Mouse (Mus musculus): ENCODE results near the gene Gm37240.
"Not testable (repeated sequence)": the region's sequence is repeated elsewhere in the genome, so short reads cannot be mapped to it uniquely, and the experiment has no call there.

Gm37240 gene

DNA sequence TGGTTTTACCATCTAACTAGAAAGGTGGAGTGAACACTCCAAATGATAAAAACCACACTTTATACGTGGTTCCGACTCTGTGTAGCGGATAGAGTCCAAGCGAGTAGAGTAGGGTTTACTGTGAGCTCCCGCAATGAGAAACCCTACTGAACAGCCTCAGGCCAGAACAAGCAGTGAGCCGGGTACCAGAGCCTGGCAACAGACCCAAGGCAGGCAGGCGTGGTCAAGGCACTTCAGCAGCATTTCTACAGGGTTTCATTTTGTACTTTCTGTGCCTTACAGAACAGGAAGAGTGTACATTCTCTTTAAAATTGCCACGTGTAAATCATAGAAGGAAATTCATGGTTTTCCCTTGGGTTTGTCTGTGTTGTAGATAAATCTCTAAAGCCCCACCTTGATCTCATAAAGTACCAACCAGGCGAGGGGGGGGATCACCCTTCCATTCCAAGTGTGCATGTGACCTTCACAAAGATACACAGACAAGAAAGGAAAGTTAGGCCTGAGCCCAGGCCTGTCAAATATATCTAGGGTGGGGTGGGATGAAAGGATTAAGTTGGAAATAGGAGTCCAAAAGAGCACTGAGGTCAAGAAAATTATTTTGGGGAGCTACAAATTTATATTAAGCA lies 1285.3 kb downstream of the Gm37240 start:
- in situ Hi-C loops (cut with MboI; ENCODE audit: low sequenced_read_pairs) = no loop called here

DNA sequence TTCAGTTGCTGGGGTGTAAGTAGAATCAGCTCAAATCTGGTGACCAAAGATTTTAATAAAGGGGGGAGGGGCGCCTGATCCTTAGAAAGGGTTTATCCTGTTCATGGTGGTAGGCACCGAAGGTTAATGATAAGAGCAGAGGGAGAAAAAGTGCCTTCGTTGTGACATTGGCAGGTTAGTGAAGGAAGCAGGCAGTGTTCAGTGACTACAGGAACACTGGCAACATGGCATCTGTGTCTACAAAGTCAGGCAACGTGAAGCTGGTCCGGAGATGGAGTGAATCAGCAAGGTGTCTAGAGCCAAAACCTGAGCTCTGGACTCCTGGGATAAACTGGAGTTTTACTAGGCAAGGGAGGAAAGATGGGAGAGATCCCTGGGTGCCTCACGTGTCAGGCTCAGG lies 1288.6 kb downstream of the Gm37240 start:
- in situ Hi-C loops (cut with MboI; ENCODE audit: low sequenced_read_pairs) = no loop called here

DNA sequence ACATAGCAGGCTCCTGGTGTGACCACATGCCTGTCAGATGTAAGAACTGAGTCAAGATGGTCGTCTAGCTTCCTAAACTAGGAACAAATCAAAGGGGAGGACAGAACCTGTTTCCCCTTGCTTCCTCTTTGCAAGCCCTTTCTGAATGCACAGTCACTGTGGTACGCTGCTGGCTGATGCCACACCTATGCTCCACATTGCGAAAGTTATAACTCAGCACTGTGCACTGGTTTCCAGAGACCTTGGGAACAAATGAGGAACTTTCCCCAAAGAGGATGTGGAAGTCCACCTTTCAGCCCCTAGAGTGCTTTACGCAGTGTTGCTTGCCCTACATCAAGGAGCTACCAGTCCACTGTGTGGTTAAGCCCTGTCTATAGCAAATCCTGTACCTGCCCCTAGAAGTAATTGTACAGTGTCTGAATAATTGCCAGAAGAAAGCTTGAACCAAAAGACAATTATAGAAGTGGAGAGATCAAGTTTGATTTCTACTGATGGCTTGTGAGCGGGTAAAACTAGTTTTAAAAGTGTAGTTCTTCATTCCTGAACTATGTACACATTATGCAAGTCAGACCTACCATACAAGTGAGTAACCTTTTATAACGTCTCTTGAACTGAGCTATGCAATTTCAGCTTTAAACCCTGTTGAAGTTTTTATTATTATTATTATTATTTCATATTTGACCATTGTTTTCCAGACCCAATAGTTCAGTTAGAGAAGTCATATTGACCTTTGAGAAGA lies 1289.2 kb downstream of the Gm37240 start:
- in situ Hi-C loops (cut with MboI; ENCODE audit: low sequenced_read_pairs) = no loop called here

DNA sequence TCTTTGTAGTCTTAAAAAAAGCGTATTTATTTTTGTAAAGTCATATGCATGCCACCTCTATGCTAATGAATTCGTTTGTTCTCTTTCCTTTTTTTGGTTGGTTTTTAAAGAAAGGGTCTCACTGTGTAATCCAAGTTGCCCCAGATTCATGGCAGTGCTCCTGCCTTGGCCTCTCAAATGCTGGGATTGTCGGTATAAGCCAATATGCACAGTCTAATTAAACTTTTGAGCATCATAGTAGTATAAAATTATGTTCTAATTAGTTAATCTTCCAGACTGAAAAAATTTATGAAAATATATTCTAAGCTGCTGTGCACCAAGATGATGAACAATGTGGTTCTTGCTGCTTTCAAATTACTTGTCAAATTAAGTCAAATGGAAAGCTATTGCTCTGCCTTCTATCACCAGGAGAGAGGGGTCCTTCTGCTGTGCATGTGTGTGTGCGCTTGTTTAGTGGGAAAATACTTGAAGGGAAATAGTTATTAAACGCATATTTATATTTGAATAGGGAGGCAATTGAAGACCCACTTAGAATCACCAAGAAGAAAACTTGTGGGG lies 1291.6 kb downstream of the Gm37240 start:
- in situ Hi-C loops (cut with MboI; ENCODE audit: low sequenced_read_pairs) = no loop called here

DNA sequence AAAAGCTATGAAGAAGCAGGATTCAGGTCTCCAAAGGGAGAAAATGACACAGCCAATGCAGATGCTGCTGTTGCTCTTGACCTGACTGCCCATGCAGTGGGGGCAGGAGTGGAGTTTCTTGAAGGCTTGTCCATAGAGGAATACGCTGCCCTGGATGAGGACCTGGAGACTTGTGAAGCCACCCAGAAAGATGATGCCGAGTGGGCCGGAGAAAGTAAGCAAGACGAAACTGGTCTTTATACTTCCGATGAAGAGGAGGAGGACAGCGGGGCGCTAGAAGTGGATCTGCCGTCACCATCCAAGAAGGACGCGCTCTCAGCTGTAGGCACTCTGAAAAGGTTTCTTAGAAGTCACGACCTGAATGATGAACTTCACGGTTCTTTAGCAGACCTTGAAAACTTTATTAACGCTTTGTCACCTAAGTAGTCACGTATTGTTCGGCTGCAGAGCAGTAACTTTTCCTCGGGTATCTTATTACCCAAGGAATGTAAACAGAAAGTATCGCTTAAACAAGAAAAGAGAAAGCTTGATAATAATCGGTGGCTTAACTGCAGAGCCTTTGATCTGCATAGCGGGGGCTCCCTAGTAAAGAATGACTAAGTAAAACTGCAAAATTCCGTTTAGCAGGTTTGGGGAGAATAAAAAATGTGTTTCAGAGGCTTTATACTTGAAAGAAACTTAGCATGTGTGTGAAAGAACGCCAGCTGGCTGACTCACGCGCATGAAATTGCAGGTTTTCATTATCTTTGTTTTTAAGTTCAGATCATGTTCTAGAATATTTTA lies 1292.2 kb downstream of the Gm37240 start:
- in situ Hi-C loops (cut with MboI; ENCODE audit: low sequenced_read_pairs) = no loop called here

DNA sequence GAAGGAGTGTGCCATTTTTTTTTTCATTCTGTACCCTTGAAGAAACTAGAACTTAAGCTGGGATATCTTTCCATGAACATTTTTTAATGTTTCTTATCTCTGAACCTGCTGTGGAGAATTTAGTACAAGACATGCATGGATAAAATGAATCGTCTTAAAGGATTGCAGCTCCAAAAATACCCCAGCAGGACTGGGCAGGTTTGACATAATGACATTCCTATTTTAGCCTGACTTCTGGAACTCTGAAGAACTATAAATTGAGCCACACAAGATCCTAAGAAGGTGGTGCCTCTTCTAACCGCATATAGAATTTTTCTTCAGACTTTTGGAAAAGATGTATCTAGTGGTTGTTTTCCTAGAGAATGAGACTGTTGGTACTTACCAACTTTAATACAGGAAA lies 1294.0 kb downstream of the Gm37240 start, which contains the start of gene Tigd4:
TSS of gene Tigd4 (plus strand) at position 301 of the 400 bp plus-strand sequence.
- in situ Hi-C loops (cut with MboI; ENCODE audit: low sequenced_read_pairs) = no loop called here

DNA sequence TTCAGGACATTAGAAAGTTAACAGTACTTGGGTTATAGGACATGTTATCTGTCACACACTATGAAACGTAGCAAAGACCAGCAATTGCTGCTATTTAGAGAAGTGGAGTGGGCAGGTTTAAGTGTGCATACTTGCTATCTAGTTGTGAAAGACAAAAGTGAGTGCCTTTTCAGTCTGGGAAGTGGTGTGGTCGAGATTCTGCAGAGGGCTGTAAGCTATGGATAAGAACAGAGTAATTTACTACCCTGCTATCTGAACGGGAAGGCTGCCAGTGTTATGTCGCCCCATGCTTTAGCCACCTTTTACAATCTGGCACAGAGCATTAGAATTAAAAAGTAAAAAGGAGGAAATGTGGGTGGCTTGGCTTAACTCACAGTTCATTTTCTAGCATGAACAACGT lies 1300.6 kb downstream of the Gm37240 start:
- in situ Hi-C loops (cut with MboI; ENCODE audit: low sequenced_read_pairs) = no loop called here

DNA sequence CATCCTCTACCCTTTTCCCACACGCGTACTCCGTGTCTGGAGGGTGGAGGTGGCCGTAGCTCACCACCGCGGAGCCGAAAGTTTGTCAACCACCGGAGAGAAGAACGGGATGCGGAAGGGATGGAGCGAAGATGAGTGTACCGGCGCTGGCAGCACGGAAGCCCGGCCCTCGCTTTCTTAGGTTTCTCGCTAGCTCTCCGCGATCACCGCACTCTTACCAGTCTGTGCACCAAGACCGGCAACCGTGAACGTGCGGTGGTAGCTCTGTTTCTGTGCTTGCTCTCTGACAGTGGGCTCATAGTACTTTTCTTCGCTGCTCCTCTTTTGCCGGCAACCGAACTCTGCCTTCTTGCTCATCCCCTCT lies 1304.4 kb downstream of the Gm37240 start:
- in situ Hi-C loops (cut with MboI; ENCODE audit: low sequenced_read_pairs) = no loop called here

DNA sequence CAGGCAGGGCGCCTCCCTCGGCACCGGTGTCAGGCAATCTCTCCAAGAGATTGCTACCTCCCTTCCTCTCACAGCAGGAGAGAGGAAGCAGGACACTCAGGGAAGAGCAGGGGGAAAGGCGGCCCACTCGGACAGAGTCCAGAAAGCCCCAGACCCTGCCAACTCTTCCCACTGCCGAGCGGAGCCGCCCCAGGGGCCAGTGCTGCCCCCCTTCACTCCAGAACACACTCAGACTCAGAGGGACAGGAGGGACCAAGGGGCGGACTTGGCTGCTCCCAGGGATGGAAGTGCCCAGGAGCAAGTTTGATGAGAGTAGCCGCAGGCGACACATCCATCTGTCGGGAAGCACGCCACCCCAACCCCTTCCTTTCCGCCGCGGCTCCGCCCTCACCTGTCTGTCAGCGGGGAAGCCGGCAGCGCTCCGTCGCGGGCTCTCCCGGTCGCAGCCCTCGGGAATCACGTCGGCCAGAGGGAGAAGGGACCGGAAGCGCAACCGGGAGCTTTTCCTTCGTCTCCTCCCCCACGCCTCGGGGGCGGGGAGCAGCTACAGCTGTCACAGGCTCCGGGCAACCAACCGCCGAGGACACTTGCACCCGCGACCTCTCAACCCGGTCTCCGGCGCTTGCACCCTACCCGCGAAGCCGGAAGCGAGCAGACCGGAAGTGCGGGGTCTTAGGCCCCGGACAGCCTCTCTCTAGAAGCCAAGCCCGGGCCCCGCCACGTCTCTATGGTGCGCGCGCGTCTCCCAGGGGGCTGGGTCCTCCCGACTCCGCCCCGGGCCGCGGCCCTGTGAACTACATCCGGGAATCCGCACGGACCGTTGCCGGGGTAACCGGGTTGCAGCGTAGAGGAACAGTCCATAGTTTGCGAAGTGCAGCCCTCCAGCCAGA lies 1305.0 kb downstream of the Gm37240 start, which contains the start of gene Arfip1:
TSS of gene Arfip1 (minus strand) at position 603 of the 890 bp plus-strand sequence.
- in situ Hi-C loops (cut with MboI; ENCODE audit: low sequenced_read_pairs) = no loop called here

DNA sequence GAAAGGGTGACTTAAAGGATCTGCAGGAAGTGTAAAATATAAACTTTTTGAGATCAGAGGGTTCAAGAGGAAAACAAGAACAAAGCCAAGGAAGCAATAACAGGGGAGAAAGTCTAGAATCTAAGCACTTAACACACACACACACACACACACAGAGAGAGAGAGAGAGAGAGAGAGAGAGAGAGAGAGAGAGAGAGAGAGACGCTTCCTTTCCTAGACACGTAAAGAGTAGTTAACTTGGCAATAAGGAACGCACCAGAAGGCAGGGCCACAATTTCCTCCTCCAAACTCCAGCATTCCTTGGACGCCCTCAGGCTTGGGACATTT lies 1305.7 kb downstream of the Gm37240 start:
- in situ Hi-C loops (cut with MboI; ENCODE audit: low sequenced_read_pairs) = no loop called here

DNA sequence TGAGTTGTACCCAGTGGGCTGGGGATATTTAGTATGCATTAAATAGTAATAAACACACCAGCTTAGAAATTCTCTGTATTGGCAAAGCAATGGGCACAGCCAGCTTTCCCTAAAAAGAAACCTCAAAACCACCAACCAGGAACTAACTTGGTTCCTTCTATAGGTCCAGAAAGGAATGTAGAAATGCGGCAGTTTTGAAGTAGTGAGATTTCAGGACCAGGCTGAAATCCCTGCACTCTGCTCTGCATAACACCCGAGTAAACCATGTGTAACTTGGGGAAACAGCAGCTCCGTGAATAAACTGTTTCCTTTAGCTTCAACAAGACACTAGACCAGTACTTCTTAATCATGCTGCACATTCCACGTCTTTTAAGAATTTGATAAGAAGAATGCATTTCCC lies 1306.6 kb downstream of the Gm37240 start:
- in situ Hi-C loops (cut with MboI; ENCODE audit: low sequenced_read_pairs) = no loop called here

DNA sequence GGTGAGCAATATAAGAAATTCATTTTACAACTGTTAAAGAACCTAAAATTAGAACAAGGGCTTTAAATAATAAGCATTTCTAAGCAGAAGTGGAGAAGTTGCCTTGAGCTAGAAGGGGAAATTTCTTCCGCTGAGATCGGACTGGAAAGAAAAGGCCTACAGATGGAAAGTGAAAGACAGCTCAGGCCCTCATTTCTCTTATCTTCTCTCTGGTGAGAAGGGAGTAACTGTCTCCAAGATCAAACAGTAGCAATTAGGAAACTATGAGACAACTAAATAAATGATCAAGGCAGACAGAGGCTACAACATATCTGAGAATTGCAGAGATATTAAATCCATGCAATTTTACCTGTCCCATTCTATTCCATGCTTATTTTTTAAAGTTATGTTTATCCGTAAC lies 1316.8 kb downstream of the Gm37240 start:
- in situ Hi-C loops (cut with MboI; ENCODE audit: low sequenced_read_pairs) = no loop called here

DNA sequence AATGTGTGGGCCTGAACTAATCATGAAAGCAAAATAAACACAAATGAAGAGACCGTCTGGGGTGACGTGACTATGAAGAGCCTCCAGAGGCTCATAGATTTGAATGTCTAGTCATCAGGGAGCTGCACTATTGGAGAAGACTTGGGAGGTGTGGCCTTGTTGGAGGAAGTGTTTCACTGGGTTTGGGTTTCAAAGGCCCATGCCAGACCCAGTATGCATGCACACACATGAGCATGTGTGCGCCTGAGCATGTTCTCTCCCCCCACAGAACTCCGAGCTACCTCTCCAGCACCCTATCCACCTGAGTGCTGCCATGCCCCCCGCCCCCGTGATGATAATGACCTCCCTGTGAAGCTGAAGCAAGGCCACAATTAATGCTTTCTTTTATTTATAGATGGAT lies 1317.7 kb downstream of the Gm37240 start:
- in situ Hi-C loops (cut with MboI; ENCODE audit: low sequenced_read_pairs) = no loop called here

DNA sequence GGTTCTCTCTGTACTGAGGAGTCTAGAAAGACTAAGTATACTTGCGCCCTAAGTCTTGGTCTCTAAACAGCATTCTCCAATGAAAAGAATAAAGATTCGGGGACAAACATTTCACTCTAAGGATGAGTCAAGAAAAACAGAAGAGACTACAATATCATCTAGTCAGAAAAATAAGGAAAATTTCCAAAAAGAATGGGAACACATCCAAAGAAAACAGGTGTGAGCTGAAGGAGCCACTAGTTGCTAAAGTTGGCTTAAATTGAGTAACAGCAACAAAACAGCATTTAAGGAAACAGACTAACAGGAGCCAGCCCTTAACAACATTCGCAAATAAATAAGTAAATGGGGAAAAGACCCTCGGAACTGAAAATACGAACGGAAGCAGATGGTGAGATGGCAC lies 1318.8 kb downstream of the Gm37240 start:
- in situ Hi-C loops (cut with MboI; ENCODE audit: low sequenced_read_pairs) = no loop called here

DNA sequence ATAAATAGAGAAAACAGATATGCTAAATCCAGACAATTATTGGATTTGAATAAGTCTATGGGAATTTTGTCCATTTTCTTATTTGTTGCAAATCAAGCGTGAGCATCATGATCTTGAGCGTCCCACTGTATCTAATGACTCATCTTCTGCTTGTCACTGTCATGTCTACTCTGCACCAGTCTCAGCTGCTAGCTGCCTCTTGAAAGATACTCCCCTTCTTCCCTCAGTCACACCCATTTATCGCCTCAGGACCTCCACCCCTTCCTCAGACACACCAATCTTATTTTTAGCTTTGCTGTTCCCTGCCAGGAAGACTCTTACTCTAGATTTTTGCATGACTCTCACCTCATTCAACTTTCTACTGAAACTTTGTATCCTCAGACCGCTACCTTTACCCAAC lies 1323.9 kb downstream of the Gm37240 start:
- in situ Hi-C loops (cut with MboI; ENCODE audit: low sequenced_read_pairs) = no loop called here

DNA sequence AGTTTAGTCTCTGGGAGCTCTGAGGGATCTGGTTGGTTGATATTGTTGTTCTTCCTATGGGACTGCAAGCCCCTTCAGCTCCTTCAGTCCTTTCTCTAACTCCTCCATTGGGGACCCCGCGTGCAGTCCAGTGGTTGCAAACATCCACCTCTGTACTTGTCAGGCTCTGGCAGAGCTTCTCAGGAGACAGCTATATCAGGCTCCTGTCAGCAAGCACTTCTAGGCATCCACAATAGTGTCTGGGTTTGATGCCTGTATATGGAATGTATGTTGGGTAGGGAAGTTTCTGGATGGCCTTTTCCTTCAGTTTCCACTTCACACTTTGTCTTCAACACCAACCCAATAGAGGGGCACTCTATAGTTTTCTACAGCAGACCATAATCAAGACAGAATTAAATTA lies 1324.4 kb downstream of the Gm37240 start:
- in situ Hi-C loops (cut with MboI; ENCODE audit: low sequenced_read_pairs) = not testable (repeated sequence)

DNA sequence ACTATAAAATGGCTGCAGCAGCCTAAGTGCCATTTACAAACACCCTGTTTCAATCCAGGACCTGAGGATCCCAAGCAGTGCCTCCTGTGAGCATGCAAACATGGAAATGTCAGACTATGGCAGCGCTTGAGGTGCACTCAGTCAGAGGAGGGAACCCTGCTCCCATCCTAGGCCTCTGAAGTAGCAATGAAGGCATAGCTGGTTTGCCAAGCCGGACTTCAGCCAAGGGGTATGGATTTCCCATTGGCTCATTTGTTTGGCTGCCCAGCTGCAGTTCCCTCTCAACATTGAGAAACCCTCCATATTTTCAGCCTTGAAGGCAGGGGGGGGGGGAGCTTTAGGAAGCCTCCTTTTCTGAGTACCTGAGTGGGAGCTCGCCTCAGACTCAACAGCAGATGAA lies 1329.0 kb downstream of the Gm37240 start:
- in situ Hi-C loops (cut with MboI; ENCODE audit: low sequenced_read_pairs) = no loop called here

DNA sequence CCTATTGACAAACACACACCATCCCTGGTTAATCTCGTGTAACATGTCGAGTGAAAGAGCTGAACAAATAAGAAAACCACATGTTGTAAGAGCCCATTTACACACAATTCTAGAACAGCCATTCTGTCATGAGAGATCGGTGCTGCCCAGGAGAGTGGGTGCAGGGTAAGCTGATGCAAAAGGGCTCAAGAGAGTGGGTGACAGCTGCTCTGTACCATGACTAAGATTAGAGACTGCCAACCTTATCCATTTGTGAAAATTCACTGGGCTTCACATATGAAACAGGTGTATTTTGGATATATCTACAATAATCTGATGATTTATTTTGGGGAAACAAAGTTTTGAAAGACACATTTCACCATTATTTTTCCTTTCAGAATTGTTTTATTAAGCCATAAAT lies 1331.5 kb downstream of the Gm37240 start:
- in situ Hi-C loops (cut with MboI; ENCODE audit: low sequenced_read_pairs) = no loop called here

DNA sequence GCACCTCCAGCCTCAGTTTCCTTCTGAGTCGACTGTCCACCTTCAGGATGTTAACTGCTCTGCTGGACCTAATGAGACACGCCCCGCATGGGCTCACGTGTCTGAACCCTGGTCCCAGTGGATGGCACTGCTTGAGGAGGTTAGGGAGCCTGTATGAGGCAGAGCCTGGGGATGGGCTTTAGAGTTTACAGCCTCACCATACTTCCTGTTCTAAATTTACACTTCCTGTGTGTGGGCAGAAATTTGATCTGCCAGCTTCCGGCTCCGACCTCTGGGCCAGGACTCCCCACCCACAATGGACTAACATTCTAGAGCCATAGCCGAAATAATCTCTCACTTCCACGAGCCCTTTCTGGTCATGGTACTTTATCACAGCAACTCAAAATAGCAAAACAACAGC lies 1340.1 kb downstream of the Gm37240 start:
- in situ Hi-C loops (cut with MboI; ENCODE audit: low sequenced_read_pairs) = loop anchor here (25.0 kb wide), 1 partner anchor 385 kb away; the partner anchor contains the start of genes Gm6525 and Mnd1

DNA sequence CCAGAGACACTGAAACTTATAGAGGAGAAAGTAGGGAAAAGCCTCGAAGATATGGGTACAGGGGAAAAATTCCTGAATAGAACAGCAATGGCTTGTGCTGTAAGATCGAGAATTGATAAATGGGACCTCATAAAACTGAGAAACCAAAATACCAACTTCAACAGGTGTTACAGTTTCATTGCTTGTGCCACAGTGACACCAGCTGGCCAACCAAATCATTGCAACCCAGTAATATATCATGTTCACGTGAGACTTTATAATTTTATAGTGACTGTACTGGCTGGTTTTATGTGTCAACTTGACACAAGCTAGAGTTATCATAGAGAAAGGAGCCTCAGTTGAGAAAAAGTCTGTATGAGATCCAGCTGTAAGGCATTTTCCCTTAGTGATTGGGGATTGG lies 1344.9 kb downstream of the Gm37240 start:
- in situ Hi-C loops (cut with MboI; ENCODE audit: low sequenced_read_pairs) = loop anchor here (25.0 kb wide), 1 partner anchor 380 kb away; the partner anchor contains the start of genes Gm6525 and Mnd1
